Mouse (Mus musculus) thymus, adult 2 months (tissue): ENCODE measurements around the gene Chn2.

Experiments
- CTCF ChIP-seq: fragments of 200-500 bp; IDR thresholded peaks from 2 replicates; pipeline ENCODE4 v1.5.1; 2012; ENCODE audit warnings: mild to moderate bottlenecking, control low read depth, low read length, moderate library complexity, borderline replicate concordance; ENCODE audit not compliant: control insufficient read depth, poor library complexity, insufficient read depth; ENCODE audit errors: extremely low read depth
- POLR2A ChIP-seq: fragments of 200-500 bp; IDR thresholded peaks from 2 replicates; pipeline ENCODE4 v1.6.1; 2012; ENCODE audit warnings: mild to moderate bottlenecking, low read length, control low read depth, moderate library complexity; ENCODE audit not compliant: control insufficient read depth, poor library complexity, insufficient read depth; ENCODE audit errors: extremely low read depth

- TF ChIP-seq CTCF (no peak), POLR2A (no peak)
Observed at GRCm38 (mm10) chr6:54225327-54225726, 186.0 kb downstream of the Chn2 start.
